Mouse (Mus musculus): ENCODE measurements around the gene Traf3ip3. TPM values are rescaled to one million over a fixed set of nuclear protein-coding genes. Genes with fewer than 3 reads are reported as not detected.

Gene Traf3ip3
- total and polyA plus RNA-seq, 3 experiments = 5.2 to 9.7 TPM; not detected in 1

- Histone ChIP-seq H3K9ac (ENCODE audit: control insufficient read depth, low read depth, low read length, poor library complexity, severe bottlenecking) (no peak overlapping the region), H3K4me1 (ENCODE audit: control insufficient read depth in 1 of 2, insufficient read depth in 2 of 2, low read length in 2 of 2) (no peaks in the 10 kb centered on the region), H3K9me3 (replicated peaks; ENCODE audit: insufficient read depth, low read length) (no peaks in the 10 kb centered on the region), H3K27me3 (ENCODE audit: control insufficient read depth in 1 of 2, insufficient read depth in 2 of 2, low read length in 2 of 2) (peaks cover 3% of the 10 kb centered on the region in 2 experiments; a peak in 3 of 4 replicates), H3K36me3 (ENCODE audit: control insufficient read depth in 1 of 2, insufficient read depth in 2 of 2, low read length in 2 of 2) (no peaks in the 10 kb centered on the region), H3K79me2 (ENCODE audit: control insufficient read depth, insufficient read depth, low read length, poor library complexity) (no peaks in the 10 kb centered on the region), H3K27ac (ENCODE audit: control insufficient read depth, low read depth, low read length) (no peak overlapping the region), H3K4me3 (ENCODE audit: control insufficient read depth in 1 of 2, insufficient read depth in 1 of 2, low read depth in 2 of 2, low read length in 2 of 2) (no peak overlapping the region)
- TF ChIP-seq GATA1 (IDR thresholded peaks at IDR 0.05; ENCODE audit: low read depth, low read length) = no peak
- DNase-seq (ENCODE audit: low read depth, low spot score) = no peak
Observed at GRCm38 (mm10) chr1:193151134-193151533, 50.4 kb downstream of the Traf3ip3 start.

- H3K36me3 ChIP-seq (ENCODE audit: control insufficient read depth in 1 of 2, insufficient read depth in 2 of 2, low read length in 2 of 2) = no peaks in the 10 kb centered on the region
- peaks cover 6 to 7% of the 10 kb centered on the region in 2 experiments for H3K27me3 ChIP-seq (ENCODE audit: control insufficient read depth in 1 of 2, insufficient read depth in 2 of 2, low read length in 2 of 2)
- DNase-seq (ENCODE audit: low read depth, low spot score) = no peak
- TF ChIP-seq MAFK (IDR thresholded peaks at IDR 0.05; ENCODE audit: borderline replicate concordance, low read depth, low read length) = no peak
- no peak for TF ChIP-seq UBTF (IDR thresholded peaks at IDR 0.05; ENCODE audit: borderline replicate concordance, insufficient read depth, low read depth, low read length)
- TF ChIP-seq MAZ (IDR thresholded peaks at IDR 0.05; ENCODE audit: low read depth, low read length) = no peak
- no peak for TF ChIP-seq POLR2AphosphoS2 (IDR thresholded peaks at IDR 0.05; ENCODE audit: low read length)
- TF ChIP-seq MXI1 (IDR thresholded peaks at IDR 0.05; ENCODE audit: low read depth, low read length) = no peak
- TF ChIP-seq NRF1 (IDR thresholded peaks at IDR 0.05; ENCODE audit: insufficient read depth, low read depth, low read length, poor library complexity, severe bottlenecking) = no peak
- TF ChIP-seq RAD21 (IDR thresholded peaks at IDR 0.05; ENCODE audit: low read depth, low read length) = no peak
- no peak for TF ChIP-seq USF1 (IDR thresholded peaks at IDR 0.05; ENCODE audit: low read depth, low read length)
- no peak for TF ChIP-seq CHD2 (IDR thresholded peaks at IDR 0.05; ENCODE audit: low read length)
- no peak for TF ChIP-seq MEF2A (IDR thresholded peaks at IDR 0.05; ENCODE audit: extremely low read depth, insufficient replicate concordance, low read depth, low read length, poor library complexity, severe bottlenecking)
- no peak for TF ChIP-seq ZC3H11A (IDR thresholded peaks at IDR 0.05; ENCODE audit: low read depth, low read length)
- no peak for TF ChIP-seq ZMIZ1 (IDR thresholded peaks at IDR 0.05; ENCODE audit: low read depth, low read length)
- no peak for TF ChIP-seq SMC3 (IDR thresholded peaks at IDR 0.05; ENCODE audit: low read depth, low read length)
- no peak for TF ChIP-seq NELFE (IDR thresholded peaks at IDR 0.05; ENCODE audit: low read depth, low read length)
- no peak for TF ChIP-seq MYB (IDR thresholded peaks at IDR 0.05; ENCODE audit: low read depth, low read length)
- no peak for TF ChIP-seq MYC (IDR thresholded peaks at IDR 0.05; ENCODE audit: low read depth, low read length)
- no peak for TF ChIP-seq GABPA (IDR thresholded peaks at IDR 0.05; ENCODE audit: low read depth, low read length)
- no peak for TF ChIP-seq TBP (IDR thresholded peaks at IDR 0.05; ENCODE audit: low read depth, low read length)
- H3K9me3 ChIP-seq (replicated peaks; ENCODE audit: insufficient read depth, low read length) = no peaks in the 10 kb centered on the region
- H3K4me3 ChIP-seq (ENCODE audit: control insufficient read depth in 1 of 2, insufficient read depth in 1 of 2, low read depth in 2 of 2, low read length in 2 of 2) = no peak overlapping the region
- no peaks in the 10 kb centered on the region for H3K4me1 ChIP-seq (ENCODE audit: control insufficient read depth in 1 of 2, insufficient read depth in 2 of 2, low read length in 2 of 2)
- H3K27ac ChIP-seq (ENCODE audit: control insufficient read depth, low read depth, low read length) = no peak overlapping the region
- no peak overlapping the region for H3K9ac ChIP-seq (ENCODE audit: control insufficient read depth, low read depth, low read length, poor library complexity, severe bottlenecking)
- no peaks in the 10 kb centered on the region for H3K79me2 ChIP-seq (ENCODE audit: control insufficient read depth, insufficient read depth, low read length, poor library complexity)
Observed at GRCm38 (mm10) chr1:193149231-193149630, 52.3 kb downstream of the Traf3ip3 start.

Measured in MEL (cell line).